Mouse (Mus musculus) C2C12 (cell line): ENCODE measurements around the gene Rps25.
"Not testable (repeated sequence)": the region's sequence is repeated elsewhere in the genome, so short reads cannot be mapped to it uniquely, and the experiment has no call there.

ENCODE experiments used
- CTCF ChIP-seq: IDR thresholded peaks from one replicate; pipeline ENCODE4 v1.5.1; 2011; ENCODE audit not compliant: control insufficient read depth, insufficient read depth, insufficient read length
- FOSL1 ChIP-seq: IDR thresholded peaks from one replicate; pipeline ENCODE4 v1.8.0; 2011; ENCODE audit warnings: mild to moderate bottlenecking, low read length; ENCODE audit not compliant: poor library complexity, insufficient read depth, severe bottlenecking
- MAX ChIP-seq: IDR thresholded peaks from one replicate; pipeline ENCODE4 v1.6.1; 2011; ENCODE audit warnings: mild to moderate bottlenecking, control low read depth
- MYOD1 ChIP-seq: IDR thresholded peaks from one replicate; pipeline ENCODE4 v1.6.1; 2011; ENCODE audit warnings: low read depth; ENCODE audit not compliant: control insufficient read depth, insufficient read length
- MYOG ChIP-seq: IDR thresholded peaks from one replicate; pipeline ENCODE4 v1.6.1; 2011; ENCODE audit not compliant: control insufficient read depth, insufficient read length; ENCODE audit errors: extremely low read depth
- USF1 ChIP-seq: IDR thresholded peaks from one replicate; pipeline ENCODE4 v1.6.1; 2011; ENCODE audit warnings: low read depth, mild to moderate bottlenecking, control low read depth, moderate library complexity

- not testable (repeated sequence) for TF ChIP-seq CTCF, USF1, MAX, MYOG, MYOD1, FOSL1
These were observed 37.6 kb downstream of the Rps25 start for GRCm38 (mm10) chr9:44444402-44445025.
